Mouse (Mus musculus): ENCODE data around the gene Gm3250.
"Not testable (repeated sequence)": the region's sequence is repeated elsewhere in the genome, so short reads cannot be mapped to it uniquely, and the experiment has no call there.

The Gm3250 gene

GRCm38 (mm10) chr10:77750686-77751085, 31.7 kb downstream of the Gm3250 start:
- not testable (repeated sequence) for DNase-seq

- not testable (repeated sequence) for DNase-seq
Measured at GRCm38 (mm10) chr10:77741924-77742688, 40.2 kb downstream of the Gm3250 start, which contains the start of gene Gm18596. Gene Gm18596 (minus strand): TSS chr10:77742638.

- no peak for DNase-seq
Measured at GRCm38 (mm10) chr10:77738929-77739328, 43.4 kb downstream of the Gm3250 start.

- DNase-seq = no peak
Measured at GRCm38 (mm10) chr10:77735928-77736327, 46.4 kb downstream of the Gm3250 start.
